Mouse (Mus musculus) forebrain, postnatal 0 days (tissue): ENCODE results near the gene Rtn2. TPM values are rescaled to one million over a fixed set of nuclear protein-coding genes. Genes with fewer than 3 reads are reported as not detected.

Experiments used
- ATAC-seq: fragments of 200-750 bp; cut with Nextera tagmentation; 2 replicates; pipeline ENCODE4 v1.8.0; 2017; ENCODE audit warnings: mild to moderate bottlenecking, moderate library complexity
- DNase-seq: peaks from one replicate; pipeline ENCODE4 v3.0.0-alpha.2; 2015
- H3K27ac ChIP-seq: fragments of 300-500 bp; sonication (generic); 2 replicates; pipeline ENCODE4 v1.5.1; 2014; ENCODE audit warnings: low read depth, mild to moderate bottlenecking, antibody characterized with exemption, low read length, moderate library complexity, mixed read lengths
- H3K27me3 ChIP-seq: fragments of 300-500 bp; sonication (generic); 2 replicates; pipeline ENCODE4 v1.6.1; 2014; ENCODE audit warnings: mild to moderate bottlenecking, low read length, mixed read lengths; ENCODE audit not compliant: insufficient read depth
- H3K36me3 ChIP-seq: fragments of 300-500 bp; sonication (generic); 2 replicates; pipeline ENCODE4 v1.6.1; 2014; ENCODE audit warnings: mild to moderate bottlenecking, moderate library complexity; ENCODE audit not compliant: insufficient read depth
- H3K4me1 ChIP-seq: fragments of 300-500 bp; sonication (generic); 2 replicates; pipeline ENCODE4 v1.6.1; 2014; ENCODE audit warnings: antibody characterized with exemption; ENCODE audit not compliant: insufficient read depth
- H3K4me2 ChIP-seq: fragments of 300-500 bp; sonication (generic); 2 replicates; pipeline ENCODE4 v1.6.1; 2014; ENCODE audit warnings: low read depth, mild to moderate bottlenecking, moderate library complexity
- H3K4me3 ChIP-seq: fragments of 300-500 bp; sonication (generic); 2 replicates; pipeline ENCODE4 v1.5.1; 2014; ENCODE audit warnings: low read depth, low read length, mixed read lengths
- H3K9ac ChIP-seq: fragments of 300-500 bp; sonication (generic); 2 replicates; pipeline ENCODE4 v1.6.1; 2014; ENCODE audit warnings: mild to moderate bottlenecking
- H3K9me3 ChIP-seq: fragments of 300-500 bp; sonication (generic); 2 replicates; pipeline ENCODE4 v1.6.1; 2016; ENCODE audit warnings: low read length
- CTCF ChIP-seq: sonication (generic); IDR thresholded peaks from 2 replicates; pipeline ENCODE4 v1.5.1; 2016; ENCODE audit warnings: antibody characterized with exemption, control low read depth, low read depth
- WGBS: fragments of 180-500 bp; shearing (Covaris S2); extraction: QIAGEN DNeasy Blood & Tissue Kit; methylation state at CpG from one replicate; pipeline ENCODE4 v1.1.7; 2014; 5-methylcytosine and 5-hydroxymethylcytosine counted together
- polyA plus RNA-seq: library from polyadenylated mRNA; unstranded; fragments of >200 nt; fragmentation: Nextera tagmentation; extraction: Ambion mirVana; gene quantifications from 2 replicates; pipeline ENCODE4 v1.2.1, GENCODE M21; 2015
- total RNA-seq: library from RNA; depleted of rRNA; stranded (reverse); fragments of >200 nt; gene quantifications from 2 replicates; pipeline ENCODE4 v1.2.3, GENCODE M21; 2014

Rtn2 gene
- total and polyA plus RNA-seq, 2 experiments from 2014 or later = 126 to 154 TPM

DNA sequence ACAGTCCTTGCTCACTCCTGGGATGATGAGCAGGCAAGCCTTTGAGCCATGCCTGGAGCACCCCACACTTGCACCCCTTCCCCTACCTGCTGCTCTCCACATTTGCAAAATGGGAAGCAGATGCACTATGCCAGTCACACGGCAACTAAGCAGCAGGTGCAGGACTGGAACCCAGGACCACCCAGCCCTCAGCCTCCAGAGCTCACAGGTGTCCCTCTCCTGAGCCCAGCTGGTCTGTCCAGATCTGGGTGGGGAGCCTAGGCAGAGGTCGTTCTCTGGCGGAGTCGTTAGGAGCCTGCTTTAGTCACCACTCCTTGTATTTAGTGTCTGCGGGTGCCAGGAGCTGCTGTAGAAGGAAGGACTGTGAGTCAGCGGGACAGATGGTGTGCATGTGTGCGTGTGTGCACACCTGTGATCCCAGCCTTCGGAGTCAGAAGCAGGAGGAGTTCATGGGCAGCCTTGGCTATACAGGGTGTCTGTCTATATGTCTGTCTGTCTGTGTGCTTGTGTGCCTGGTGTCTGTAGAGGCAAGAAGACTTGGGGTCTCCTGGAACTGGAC, 41.4 kb upstream of the Rtn2 start:
- TF ChIP-seq CTCF = no peak
- DNase-seq = no peak
- no peak overlapping the region for H3K9ac ChIP-seq
- H3K4me1 ChIP-seq = no peaks in the 10 kb centered on the region
- peaks cover 13% of the 10 kb centered on the region for H3K36me3 ChIP-seq
- H3K9me3 ChIP-seq = no peaks in the 10 kb centered on the region
- no peak overlapping the region for H3K27ac ChIP-seq
- no peak overlapping the region for H3K4me2 ChIP-seq
- no peaks in the 10 kb centered on the region for H3K27me3 ChIP-seq
- WGBS = 80% methylated on average over 8 of the region's 8 CpGs
- ATAC-seq = no peak
- H3K4me3 ChIP-seq = no peak overlapping the region

DNA sequence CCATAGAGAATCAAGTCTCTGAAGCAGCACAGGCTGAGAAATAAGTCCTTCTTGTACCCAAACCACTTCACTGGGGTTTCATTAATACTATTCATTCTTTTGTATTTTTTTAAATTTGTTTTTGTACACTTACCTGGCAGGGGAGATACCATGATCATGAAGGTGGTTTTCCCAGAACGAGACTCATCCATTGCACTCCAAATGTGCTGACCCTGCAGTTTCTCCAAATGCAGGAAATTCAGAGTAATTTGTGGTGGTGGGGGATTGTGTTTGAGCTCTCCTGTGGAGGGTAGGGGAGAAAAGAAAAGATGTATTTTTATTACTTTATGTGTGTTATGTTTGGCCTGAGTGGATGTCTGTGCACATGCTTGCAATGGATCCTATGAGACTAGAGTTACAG, 40.4 kb upstream of the Rtn2 start:
- Histone ChIP-seq H3K27ac (no peak overlapping the region), H3K4me3 (no peak overlapping the region), H3K9ac (no peak overlapping the region), H3K4me2 (no peak overlapping the region), H3K36me3 (peaks cover 17% of the 10 kb centered on the region), H3K4me1 (no peaks in the 10 kb centered on the region), H3K9me3 (no peaks in the 10 kb centered on the region), H3K27me3 (no peaks in the 10 kb centered on the region)
- ATAC-seq (no peak), DNase-seq (no peak)
- WGBS = 89% methylated on average over 1 of the region's 1 CpGs
- no peak for TF ChIP-seq CTCF

DNA sequence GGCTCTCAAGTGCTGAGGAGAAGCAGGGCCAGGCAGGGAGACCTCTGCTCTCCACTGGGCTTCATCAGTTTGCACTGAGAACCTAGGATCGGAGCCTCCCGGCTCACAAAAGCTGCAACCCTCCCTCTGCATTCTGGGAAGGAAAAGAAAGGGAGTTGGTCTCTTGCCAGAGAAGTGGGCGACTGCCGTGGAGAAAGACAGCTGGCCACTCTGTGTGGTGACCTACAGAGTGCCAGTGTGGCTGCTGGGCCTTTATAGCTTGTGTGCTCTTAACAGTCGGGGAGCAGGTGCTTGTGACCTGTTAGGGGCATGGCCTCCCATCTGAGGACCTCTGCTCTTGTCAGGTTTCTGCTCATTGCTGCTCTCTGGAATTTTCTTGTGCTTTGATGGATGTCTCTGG, 38.6 kb upstream of the Rtn2 start:
- Histone ChIP-seq H3K27ac (no peak overlapping the region), H3K4me3 (no peak overlapping the region), H3K9ac (no peak overlapping the region), H3K4me2 (no peak overlapping the region), H3K36me3 (peaks cover 18% of the 10 kb centered on the region), H3K9me3 (no peaks in the 10 kb centered on the region), H3K4me1 (no peaks in the 10 kb centered on the region), H3K27me3 (no peaks in the 10 kb centered on the region)
- ATAC-seq (no peak), DNase-seq (no peak)
- TF ChIP-seq CTCF = no peak
- WGBS = 28% methylated on average over 5 of the region's 5 CpGs

DNA sequence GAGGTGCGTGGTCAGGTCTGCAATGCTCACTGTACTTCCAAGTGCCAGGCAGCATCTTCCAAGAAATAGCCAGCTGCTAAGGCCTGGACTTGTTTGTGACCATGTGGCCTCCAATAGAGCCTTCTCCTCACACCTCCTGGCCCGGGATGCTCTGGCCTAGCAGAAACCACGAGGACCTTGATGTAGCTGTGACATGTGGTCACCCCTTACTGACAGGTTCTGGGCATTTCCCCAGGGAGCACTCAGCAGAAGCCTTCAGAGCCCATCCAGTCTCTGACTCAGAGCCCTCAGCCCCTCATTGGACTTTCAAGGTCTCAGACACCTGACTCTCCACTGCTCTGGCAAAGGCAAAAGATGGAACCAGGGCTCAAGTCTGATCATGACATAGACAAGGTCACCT, 37.3 kb upstream of the Rtn2 start:
- Histone ChIP-seq H3K4me2 (no peak overlapping the region), H3K4me3 (no peak overlapping the region), H3K9me3 (no peaks in the 10 kb centered on the region), H3K9ac (no peak overlapping the region), H3K27ac (no peak overlapping the region), H3K27me3 (no peaks in the 10 kb centered on the region), H3K4me1 (no peaks in the 10 kb centered on the region), H3K36me3 (peaks cover 18% of the 10 kb centered on the region)
- TF ChIP-seq CTCF = no peak
- no peak for ATAC-seq
- DNase-seq = no peak
- 87% methylated on average over 3 of the region's 3 CpGs for WGBS

DNA sequence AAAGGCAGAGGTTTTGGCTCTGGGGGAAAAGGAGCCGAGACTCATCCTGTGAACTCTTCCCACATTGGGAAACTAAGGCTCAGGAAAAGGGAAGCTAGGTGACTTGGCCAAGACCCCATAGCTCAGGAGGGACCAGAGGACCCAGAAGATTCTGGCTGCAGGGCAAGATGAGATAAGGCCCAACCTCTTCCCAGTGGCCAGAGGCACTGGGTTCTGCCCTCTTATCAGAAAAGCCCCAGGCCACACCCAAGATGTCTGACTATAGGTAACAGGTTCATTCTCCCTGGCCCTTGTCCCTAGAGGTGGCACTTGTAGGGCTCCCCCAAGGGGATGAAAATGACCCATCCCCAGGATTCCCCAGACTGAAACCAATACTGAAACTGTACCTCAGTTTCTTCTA, 35.6 kb upstream of the Rtn2 start:
- no peak overlapping the region for H3K9ac ChIP-seq
- H3K9me3 ChIP-seq = no peaks in the 10 kb centered on the region
- no peak for TF ChIP-seq CTCF
- H3K4me3 ChIP-seq = no peak overlapping the region
- H3K27me3 ChIP-seq = no peaks in the 10 kb centered on the region
- no peaks in the 10 kb centered on the region for H3K4me1 ChIP-seq
- H3K36me3 ChIP-seq = peaks cover 18% of the 10 kb centered on the region
- DNase-seq (no peak), ATAC-seq (no peak)
- H3K4me2 ChIP-seq = no peak overlapping the region
- no peak overlapping the region for H3K27ac ChIP-seq
- 90% methylated on average over 1 of the region's 1 CpGs for WGBS

DNA sequence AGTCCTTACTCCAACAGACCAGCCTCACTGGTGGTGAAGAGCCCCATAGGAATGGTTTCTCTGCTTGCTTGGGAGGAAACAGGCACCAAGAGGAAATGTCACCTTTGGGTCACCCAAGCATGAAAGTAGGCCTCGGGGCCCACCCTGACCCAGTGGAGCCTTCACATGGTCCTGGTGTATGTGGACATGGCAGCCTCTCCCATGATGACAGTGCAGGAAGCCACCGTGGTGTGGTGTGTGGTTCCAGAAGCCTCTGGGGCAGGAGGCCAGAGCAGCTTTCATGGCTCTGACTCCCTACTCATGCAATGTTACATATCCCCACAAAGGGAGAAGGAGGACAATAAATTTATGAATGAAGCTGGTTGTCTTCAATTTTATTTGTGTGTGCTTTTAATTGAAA, 34.9 kb upstream of the Rtn2 start:
- ATAC-seq = no peak

DNA sequence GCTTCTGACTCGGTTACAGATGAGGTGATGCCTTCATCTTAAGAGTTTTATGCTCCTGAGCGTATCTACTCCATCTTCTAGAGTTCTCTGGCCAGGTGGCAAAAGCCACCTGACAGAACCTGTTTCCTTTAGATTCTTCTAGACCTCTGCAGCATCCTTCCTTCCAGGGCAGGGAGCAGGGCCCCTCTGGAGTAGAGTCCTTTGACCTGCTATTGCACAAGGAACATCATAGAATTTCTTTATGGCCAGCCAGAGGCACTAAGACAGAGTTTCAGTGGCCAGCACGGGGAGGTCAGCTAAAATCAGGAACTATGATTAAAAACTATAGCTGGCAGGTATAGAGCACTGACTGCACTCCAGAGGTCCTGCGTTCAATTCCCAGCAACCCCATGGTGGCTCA, 30.3 kb upstream of the Rtn2 start:
- no peaks in the 10 kb centered on the region for H3K27me3 ChIP-seq
- H3K4me3 ChIP-seq = no peak overlapping the region
- no peak overlapping the region for H3K9ac ChIP-seq
- DNase-seq (no peak), ATAC-seq (no peak)
- no peaks in the 10 kb centered on the region for H3K9me3 ChIP-seq
- peaks cover 17% of the 10 kb centered on the region; the same call in 1 of the 2 replicates for H3K36me3 ChIP-seq
- H3K4me2 ChIP-seq = no peak overlapping the region
- no peak for TF ChIP-seq CTCF
- WGBS = 84% methylated on average over 4 of the region's 4 CpGs
- H3K27ac ChIP-seq = no peak overlapping the region
- no peaks in the 10 kb centered on the region for H3K4me1 ChIP-seq

More for the DNA sequence above, 34.9 kb upstream of the Rtn2 start:
- Histone ChIP-seq H3K4me1 (no peaks in the 10 kb centered on the region), H3K27me3 (no peaks in the 10 kb centered on the region), H3K4me2 (no peak overlapping the region), H3K36me3 (peaks cover 18% of the 10 kb centered on the region), H3K27ac (no peak overlapping the region), H3K9me3 (no peaks in the 10 kb centered on the region), H3K9ac (no peak overlapping the region), H3K4me3 (no peak overlapping the region)
- DNase-seq = no peak
- WGBS = 92% methylated on average over 2 of the region's 2 CpGs
- no peak for TF ChIP-seq CTCF
